Mouse (Mus musculus): Measurements from ENCODE around the gene Ccndbp1. TPM values are rescaled to one million over a fixed set of nuclear protein-coding genes. Genes with fewer than 3 reads are reported as not detected.
"Not testable (repeated sequence)": the region's sequence is repeated elsewhere in the genome, so short reads cannot be mapped to it uniquely, and the experiment has no call there.

Ccndbp1 gene
- polyA plus RNA-seq (2016; fragmentation: Nextera tagmentation; extraction: Ambion mirVana), result 34.0 and 34.2 TPM in 2 replicates

DNA sequence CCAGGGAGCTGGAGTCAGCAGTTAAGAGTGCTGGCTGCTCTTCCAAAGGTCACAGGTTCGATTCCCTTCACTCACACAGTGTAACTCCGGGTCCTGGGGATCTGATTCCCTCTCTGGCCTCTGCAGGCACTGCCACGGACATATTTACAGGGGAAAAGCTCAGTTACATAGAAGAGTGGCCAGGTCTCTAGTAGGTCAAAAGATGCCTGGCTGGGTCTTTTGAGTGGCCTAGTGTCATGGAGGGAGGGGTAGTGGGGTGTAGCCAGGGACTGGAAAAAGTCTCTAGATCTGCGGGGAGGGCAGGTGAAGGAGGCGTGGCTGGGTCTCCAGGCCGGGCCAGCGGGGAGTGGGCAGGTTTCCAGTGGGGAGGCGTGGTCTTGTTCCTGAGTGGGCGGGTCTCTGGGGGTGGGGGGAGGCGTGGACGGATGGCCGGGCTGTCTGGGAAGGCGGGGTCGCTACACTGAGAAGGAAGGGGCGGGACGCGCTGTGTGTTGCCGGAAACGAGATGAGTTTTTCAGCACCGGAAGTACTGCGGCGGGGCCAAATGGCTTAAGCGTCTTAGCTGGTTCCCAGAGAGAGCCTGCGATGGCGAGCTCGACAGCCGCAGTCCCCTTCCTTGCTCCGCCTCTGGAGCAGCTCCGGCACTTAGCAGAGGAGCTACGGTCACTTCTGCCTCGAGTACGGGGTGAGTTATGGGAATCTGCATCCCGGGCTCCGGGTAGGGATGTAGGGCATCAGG is at the start of gene Ccndbp1:
Gene Ccndbp1, plus strand, starts transcription at position 479 of the 739 bp plus-strand sequence.
- Histone ChIP-seq H3K9me3 (no peaks in the 10 kb centered on the region), H3K27ac (replicated peaks) (peak within 1 kb of the TSS; percentile 81), H3K36me3 (replicated peaks) (peaks cover 18% of the 10 kb centered on the region), H3K27me3 (replicated peaks; ENCODE audit: low read depth, poor library complexity, severe bottlenecking) (no peaks in the 10 kb centered on the region), H3K4me1 (peaks cover 13% of the 10 kb centered on the region), H3K4me3 (peak within 1 kb of the TSS; percentile 90)
- WGBS, result 2% methylated on average over 34 of the region's 34 CpGs
- DNase-seq (ENCODE audit: low spot score), result peak; percentile 94

DNA sequence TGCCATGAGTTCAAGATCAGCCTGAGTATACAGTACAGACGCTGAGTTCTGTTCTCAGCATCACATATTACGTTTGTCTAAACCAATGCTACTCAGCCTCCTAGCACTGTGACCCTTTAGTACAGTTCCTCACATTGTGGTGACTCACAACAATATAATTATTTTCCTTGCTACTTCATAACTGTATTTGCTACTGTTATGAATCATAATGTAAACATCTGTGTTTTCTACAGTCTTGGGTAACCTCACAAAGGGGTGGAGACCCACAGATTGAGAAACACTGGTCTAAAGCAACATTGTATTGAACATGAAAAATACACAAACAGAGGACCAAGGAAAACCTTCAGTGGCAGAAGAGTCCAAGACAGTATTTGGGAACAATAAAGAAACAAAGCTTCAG is 48.8 kb upstream of the Ccndbp1 start:
- no peak for DNase-seq (ENCODE audit: low spot score)
- Histone ChIP-seq H3K36me3 (replicated peaks) (peaks cover 54% of the 10 kb centered on the region), H3K4me3 (no peak overlapping the region), H3K9me3 (no peaks in the 10 kb centered on the region), H3K27me3 (replicated peaks; ENCODE audit: low read depth, poor library complexity, severe bottlenecking) (no peaks in the 10 kb centered on the region), H3K4me1 (no peaks in the 10 kb centered on the region), H3K27ac (replicated peaks) (no peak overlapping the region)
- 95% methylated on average over 2 of the region's 2 CpGs for WGBS

DNA sequence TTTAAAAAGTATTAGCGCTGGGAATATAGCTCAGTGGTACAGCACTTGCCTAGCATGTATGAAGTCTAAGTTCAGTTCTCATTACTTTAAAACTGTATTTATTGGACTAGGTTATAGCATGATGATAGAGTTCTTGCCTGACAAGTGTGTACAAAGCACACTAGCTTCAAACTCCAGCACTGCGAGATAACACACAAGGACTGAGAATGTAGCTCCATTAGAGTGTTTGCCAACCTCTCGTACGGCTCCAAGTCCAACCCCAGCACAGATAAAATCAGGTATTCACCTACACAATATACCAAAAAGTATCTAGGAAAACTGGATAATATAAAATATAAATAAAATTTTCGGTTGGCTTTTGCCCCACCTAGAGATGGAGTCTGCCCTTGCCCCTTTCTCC is 48.4 kb upstream of the Ccndbp1 start:
- no peaks in the 10 kb centered on the region for H3K27me3 ChIP-seq (replicated peaks; ENCODE audit: low read depth, poor library complexity, severe bottlenecking)
- no peaks in the 10 kb centered on the region for H3K9me3 ChIP-seq
- H3K4me1 ChIP-seq, result no peaks in the 10 kb centered on the region
- H3K4me3 ChIP-seq, result no peak overlapping the region
- no peak for DNase-seq (ENCODE audit: low spot score)
- no peak overlapping the region for H3K27ac ChIP-seq (replicated peaks)
- peaks cover 49% of the 10 kb centered on the region for H3K36me3 ChIP-seq (replicated peaks)
- WGBS, result 90% methylated on average over 5 of the region's 5 CpGs

DNA sequence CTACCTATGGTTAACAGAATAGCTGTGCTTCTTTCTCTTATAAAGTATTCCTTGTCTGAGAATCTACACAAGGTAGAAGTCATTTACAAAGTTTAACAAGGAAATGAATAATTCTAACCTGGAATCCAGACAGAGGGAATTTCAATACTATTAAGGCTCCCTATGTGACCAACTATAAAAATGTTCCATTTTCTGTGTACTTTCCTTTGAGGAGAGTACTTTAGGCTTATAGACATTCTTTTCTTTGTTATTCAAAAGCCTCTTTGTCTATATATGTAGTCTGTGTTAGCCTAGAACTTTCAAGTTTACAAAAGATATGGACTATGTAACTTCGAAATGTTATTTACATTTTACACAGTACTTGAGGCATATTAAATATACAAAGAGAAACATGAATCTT is 47.9 kb upstream of the Ccndbp1 start:
- Histone ChIP-seq H3K4me1 (no peaks in the 10 kb centered on the region), H3K9me3 (no peaks in the 10 kb centered on the region), H3K4me3 (no peak overlapping the region), H3K27me3 (replicated peaks; ENCODE audit: low read depth, poor library complexity, severe bottlenecking) (no peaks in the 10 kb centered on the region), H3K27ac (replicated peaks) (no peak overlapping the region), H3K36me3 (replicated peaks) (peaks cover 45% of the 10 kb centered on the region)
- 95% methylated on average over 1 of the region's 1 CpGs for WGBS
- DNase-seq (ENCODE audit: low spot score), result no peak

DNA sequence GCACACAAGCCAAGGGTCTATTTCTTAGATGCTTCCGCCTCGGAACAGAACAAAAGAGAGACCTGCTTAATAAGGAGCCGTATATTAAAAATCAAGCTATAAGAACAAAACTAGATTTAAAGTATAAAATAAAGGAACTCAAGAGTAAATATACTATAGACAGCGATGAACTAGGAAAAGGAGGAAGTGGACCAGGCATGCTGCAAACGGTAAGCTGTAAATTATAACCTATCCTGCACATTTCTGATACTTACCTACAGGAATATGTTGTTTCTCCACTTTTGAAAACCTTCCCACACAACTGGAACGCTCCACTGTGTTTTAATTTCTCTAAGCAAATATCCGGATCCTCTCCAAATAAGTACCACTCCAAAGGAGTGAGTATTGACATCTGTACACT is 45.1 kb upstream of the Ccndbp1 start:
- WGBS, result 94% methylated on average over 7 of the region's 7 CpGs
- H3K27ac ChIP-seq (replicated peaks), result no peak overlapping the region
- no peaks in the 10 kb centered on the region for H3K27me3 ChIP-seq (replicated peaks; ENCODE audit: low read depth, poor library complexity, severe bottlenecking)
- H3K36me3 ChIP-seq (replicated peaks), result peaks cover 39% of the 10 kb centered on the region
- no peaks in the 10 kb centered on the region for H3K9me3 ChIP-seq
- no peak overlapping the region for H3K4me3 ChIP-seq
- no peaks in the 10 kb centered on the region for H3K4me1 ChIP-seq
- no peak for DNase-seq (ENCODE audit: low spot score)

DNA sequence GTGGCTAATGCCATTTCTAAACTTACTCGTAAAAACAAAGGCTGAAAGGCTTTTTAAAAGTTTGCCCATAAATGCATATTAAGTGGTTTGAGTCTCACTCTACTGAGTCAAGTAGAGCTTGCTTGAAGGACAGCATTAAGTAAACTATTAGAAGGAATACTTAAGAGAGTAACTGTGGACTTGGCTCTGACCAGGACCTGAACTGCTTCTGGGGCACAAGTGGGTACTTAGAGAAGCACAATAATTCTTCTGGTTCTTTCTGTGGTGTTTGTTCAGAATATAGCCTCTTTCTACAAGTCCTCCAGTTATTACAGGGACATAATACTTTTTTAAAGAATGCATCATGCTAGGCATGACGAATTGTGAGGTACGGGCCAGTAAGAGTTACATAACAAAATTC is 42.7 kb upstream of the Ccndbp1 start:
- no peak overlapping the region for H3K4me3 ChIP-seq
- H3K36me3 ChIP-seq (replicated peaks), result peaks cover 19% of the 10 kb centered on the region
- H3K9me3 ChIP-seq, result no peaks in the 10 kb centered on the region
- peaks cover 10% of the 10 kb centered on the region for H3K4me1 ChIP-seq
- WGBS, result 90% methylated on average over 3 of the region's 3 CpGs
- no peaks in the 10 kb centered on the region for H3K27me3 ChIP-seq (replicated peaks; ENCODE audit: low read depth, poor library complexity, severe bottlenecking)
- H3K27ac ChIP-seq (replicated peaks), result no peak overlapping the region
- no peak for DNase-seq (ENCODE audit: low spot score)

DNA sequence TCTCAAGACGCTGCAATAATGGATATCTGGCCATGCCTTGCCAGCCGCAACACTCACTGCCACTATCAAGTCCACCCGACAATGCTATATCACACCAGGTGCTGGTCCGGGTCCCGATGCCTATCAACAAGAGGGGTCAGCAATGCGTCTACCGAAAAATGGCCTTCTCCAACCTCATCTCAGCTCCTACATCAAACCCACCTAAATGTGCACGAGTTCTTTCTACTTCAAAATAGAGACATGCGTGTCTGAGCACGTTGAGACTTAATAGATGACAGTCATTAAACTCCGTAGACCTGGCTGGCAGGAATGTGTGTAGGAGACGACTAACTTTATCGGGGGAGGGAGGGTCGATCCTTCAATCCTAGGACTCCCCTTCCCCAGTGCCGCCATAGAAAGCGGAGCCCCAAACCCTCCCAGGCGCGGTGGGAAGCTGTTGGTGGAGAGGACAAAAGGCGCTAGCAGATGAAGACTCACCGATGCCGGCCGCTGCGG is 38.1 kb upstream of the Ccndbp1 start:
- no peak for DNase-seq (ENCODE audit: low spot score)
- whole genome bisulfite sequencing, result under 1% methylated on average over 23 of the region's 23 CpGs
- peaks cover 22% of the 10 kb centered on the region for H3K4me1 ChIP-seq
- no peaks in the 10 kb centered on the region for H3K9me3 ChIP-seq
- H3K36me3 ChIP-seq (replicated peaks), result peaks cover 8% of the 10 kb centered on the region; the same call in 1 of the 2 replicates
- H3K27me3 ChIP-seq (replicated peaks; ENCODE audit: low read depth, poor library complexity, severe bottlenecking), result no peaks in the 10 kb centered on the region
- peak overlapping the region; percentile 90 for H3K4me3 ChIP-seq
- H3K27ac ChIP-seq (replicated peaks), result peak overlapping the region; percentile 96

DNA sequence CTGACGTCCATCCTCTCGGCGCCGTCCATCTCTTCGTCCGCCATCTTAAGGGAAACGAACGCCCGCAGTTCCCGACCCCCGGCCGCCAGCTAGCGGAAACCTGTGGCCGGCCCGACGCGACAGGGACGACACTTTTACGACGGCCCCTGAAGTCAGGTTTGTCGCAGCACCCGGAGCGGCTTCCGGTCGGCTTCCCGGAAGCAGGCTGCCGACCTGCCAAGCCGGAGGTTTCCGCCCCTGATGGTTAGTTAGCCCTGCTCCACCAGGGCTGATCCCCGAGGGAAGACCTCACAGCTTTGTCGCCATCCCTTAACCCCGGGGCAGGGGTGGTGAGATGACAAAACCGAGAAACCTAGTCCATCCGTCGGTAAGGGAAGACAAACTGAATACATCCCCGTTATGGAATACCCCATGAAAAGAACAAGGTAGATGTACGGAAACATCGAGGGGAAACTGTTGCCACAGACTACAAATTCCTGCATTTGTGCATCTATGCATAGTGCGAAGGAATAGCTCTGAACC is 37.6 kb upstream of the Ccndbp1 start, which contains the start of gene Ubr1:
Gene Ubr1, minus strand, starts transcription at position 157 of the 522 bp plus-strand sequence.
- Histone ChIP-seq H3K4me3 (peak within 1 kb of the TSS; percentile 90), H3K4me1 (peaks cover 22% of the 10 kb centered on the region), H3K27ac (replicated peaks) (peak within 1 kb of the TSS; percentile 96), H3K36me3 (replicated peaks) (peaks cover 8% of the 10 kb centered on the region; the same call in 1 of the 2 replicates), H3K27me3 (replicated peaks; ENCODE audit: low read depth, poor library complexity, severe bottlenecking) (peaks cover under 1% of the 10 kb centered on the region; the same call in 1 of the 2 replicates), H3K9me3 (no peaks in the 10 kb centered on the region)
- DNase-seq (ENCODE audit: low spot score), result peak; percentile 93
- under 1% methylated on average over 39 of the region's 39 CpGs for WGBS

DNA sequence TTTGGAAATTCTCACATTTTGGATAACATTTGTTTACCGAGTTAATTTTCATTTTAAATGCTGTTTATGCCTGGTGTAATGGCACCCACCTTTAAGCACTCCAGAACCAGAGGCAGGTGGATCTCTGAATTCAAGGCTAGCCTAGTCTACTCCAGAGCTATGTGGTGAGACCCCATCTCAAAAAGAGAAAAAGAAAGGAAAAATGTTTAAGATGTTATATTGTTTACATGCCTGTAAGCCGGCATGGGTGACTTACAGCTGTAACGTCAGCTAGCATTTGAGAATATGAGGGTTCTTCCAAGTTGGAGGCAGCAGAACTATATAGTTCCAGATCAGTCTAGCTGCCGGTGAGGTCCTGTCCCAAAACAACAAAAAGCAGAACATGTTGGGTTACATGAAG is 36.4 kb upstream of the Ccndbp1 start:
- 0 out of 2 replicates have a peak, but pooled peaks cover 2% of the 10 kb centered on the region for H3K36me3 ChIP-seq (replicated peaks)
- no peaks in the 10 kb centered on the region for H3K9me3 ChIP-seq
- H3K4me3 ChIP-seq, result no peak overlapping the region
- WGBS, result 87% methylated on average over 4 of the region's 4 CpGs
- peaks cover 25% of the 10 kb centered on the region for H3K4me1 ChIP-seq
- DNase-seq (ENCODE audit: low spot score), result no peak
- peaks cover 8% of the 10 kb centered on the region for H3K27me3 ChIP-seq (replicated peaks; ENCODE audit: low read depth, poor library complexity, severe bottlenecking)
- no peak overlapping the region for H3K27ac ChIP-seq (replicated peaks)

DNA sequence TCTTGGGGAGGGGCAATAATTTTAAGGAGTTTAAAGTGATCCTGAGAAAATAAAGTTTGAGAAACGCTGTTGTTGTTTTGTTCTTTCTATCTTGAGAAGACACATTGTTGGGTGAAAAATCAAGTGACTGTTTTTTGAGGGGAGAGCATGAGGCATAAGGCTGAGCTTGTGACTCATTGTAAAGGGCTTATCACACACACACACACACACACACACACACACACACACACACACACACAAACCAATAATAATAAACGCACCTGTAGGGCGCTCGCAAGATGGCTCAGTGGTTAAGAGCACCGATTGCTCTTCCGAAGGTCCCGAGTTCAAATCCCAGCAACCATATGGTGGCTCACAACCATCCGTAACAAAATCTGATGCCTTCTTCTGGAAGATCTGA is 35.9 kb upstream of the Ccndbp1 start:
- not testable (repeated sequence) for H3K36me3 ChIP-seq (replicated peaks)
- WGBS, result 94% methylated on average over 8 of the region's 8 CpGs

DNA sequence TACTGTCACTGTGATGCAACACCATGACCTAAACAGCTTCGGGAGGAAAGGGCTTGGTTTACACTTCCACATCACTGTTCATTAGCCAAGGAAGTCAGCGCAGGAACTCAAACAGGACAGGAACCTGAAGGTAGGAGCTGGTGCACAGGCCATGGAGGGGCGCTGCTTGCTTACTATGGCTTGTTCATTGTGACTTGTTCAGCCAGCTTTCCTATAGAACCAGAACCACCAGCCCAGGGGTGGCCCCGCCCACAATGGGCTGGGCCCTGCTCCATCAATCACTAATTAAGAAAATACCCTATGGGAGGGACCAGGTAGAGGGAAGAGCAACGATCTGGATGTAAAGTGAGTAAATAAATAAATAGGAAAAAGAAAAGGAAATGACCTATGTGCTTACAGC is 35.2 kb upstream of the Ccndbp1 start:
- Histone ChIP-seq H3K4me3 (peak overlapping the region; percentile 33; the same call in 1 of the 2 replicates), H3K9me3 (no peaks in the 10 kb centered on the region), H3K27ac (replicated peaks) (no peak overlapping the region), H3K36me3 (replicated peaks) (no peaks in the 10 kb centered on the region), H3K4me1 (peaks cover 32% of the 10 kb centered on the region), H3K27me3 (replicated peaks; ENCODE audit: low read depth, poor library complexity, severe bottlenecking) (peaks cover 18% of the 10 kb centered on the region)
- 17% methylated on average over 5 of the region's 5 CpGs for WGBS
- peak; percentile 19 for DNase-seq (ENCODE audit: low spot score)

More for the DNA sequence above, 35.9 kb upstream of the Ccndbp1 start:
- Histone ChIP-seq H3K4me1 (peaks cover 30% of the 10 kb centered on the region), H3K27me3 (replicated peaks; ENCODE audit: low read depth, poor library complexity, severe bottlenecking) (peaks cover 11% of the 10 kb centered on the region)
- H3K27ac ChIP-seq (replicated peaks); H3K4me3 ChIP-seq; H3K9me3 ChIP-seq; DNase-seq (ENCODE audit: low spot score): not testable (repeated sequence)

DNA sequence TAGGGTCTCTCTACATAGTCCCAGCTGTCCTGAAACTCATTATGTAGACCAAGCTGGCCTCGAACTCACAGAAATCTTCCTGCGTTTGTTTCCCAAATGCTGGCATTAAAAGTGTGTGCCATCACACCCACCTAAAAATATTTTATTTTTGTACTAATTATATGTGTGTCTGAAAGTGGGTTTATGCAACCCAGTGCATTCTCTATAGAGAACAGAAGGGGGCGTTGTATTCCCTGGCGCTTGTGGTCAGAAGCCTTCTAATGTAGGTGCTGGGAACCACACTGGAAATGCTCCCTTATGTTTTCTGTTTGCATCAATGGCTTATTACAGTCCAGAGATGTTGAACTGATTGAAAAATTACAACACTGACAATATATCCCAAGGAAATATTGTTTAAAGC is 31.9 kb upstream of the Ccndbp1 start:
- DNase-seq (ENCODE audit: low spot score), result no peak
- H3K36me3 ChIP-seq (replicated peaks), result no peaks in the 10 kb centered on the region
- peaks cover 18% of the 10 kb centered on the region for H3K4me1 ChIP-seq
- H3K27ac ChIP-seq (replicated peaks), result no peak overlapping the region
- H3K27me3 ChIP-seq (replicated peaks; ENCODE audit: low read depth, poor library complexity, severe bottlenecking), result peaks cover 21% of the 10 kb centered on the region
- H3K9me3 ChIP-seq, result no peaks in the 10 kb centered on the region
- peak overlapping the region; percentile 66; the same call in 1 of the 2 replicates for H3K4me3 ChIP-seq
- WGBS, result 46% methylated on average over 4 of the region's 4 CpGs
